Mouse (Mus musculus) myocyte (in vitro differentiated cells): Measurements from ENCODE around the gene Gmcl1. TPM values are rescaled to one million over a fixed set of nuclear protein-coding genes. Genes with fewer than 3 reads are reported as not detected.
A peak's percentile ranks its signal among the peaks of the same experiment; 100 is the strongest.

Experiments
- H3K27me3 ChIP-seq: one replicate; pipeline ENCODE4 v1.6.1; 2011; ENCODE audit not compliant: control insufficient read depth, insufficient read depth, insufficient read length
- H3K36me3 ChIP-seq: one replicate; pipeline ENCODE4 v1.6.1; 2011; ENCODE audit not compliant: control insufficient read depth, insufficient read depth
- H3K4me2 ChIP-seq: one replicate; pipeline ENCODE4 v1.6.1; 2011; ENCODE audit warnings: low read depth, control low read depth
- H3K4me3 ChIP-seq: one replicate; pipeline ENCODE4 v1.5.1; 2011; ENCODE audit warnings: mild to moderate bottlenecking, control low read depth, moderate library complexity
- H3K79me2 ChIP-seq: one replicate; pipeline ENCODE4 v1.6.1; 2011; ENCODE audit not compliant: control insufficient read depth, insufficient read depth
- H3ac ChIP-seq: one replicate; pipeline ENCODE4 v1.6.1; 2011; ENCODE audit not compliant: control insufficient read depth, insufficient read length
- CEBPB ChIP-seq: IDR thresholded peaks from 2 replicates; pipeline ENCODE4 v1.6.1; 2011; ENCODE audit warnings: mild to moderate bottlenecking, moderate library complexity; ENCODE audit not compliant: poor library complexity, insufficient read depth, severe bottlenecking
- E2F4 ChIP-seq: IDR thresholded peaks from one replicate; pipeline ENCODE4 v1.6.1; 2011; ENCODE audit warnings: mild to moderate bottlenecking, control low read depth, moderate library complexity; ENCODE audit not compliant: insufficient read depth
- MAX ChIP-seq: IDR thresholded peaks from one replicate; pipeline ENCODE4 v1.6.1; 2011; ENCODE audit warnings: low read depth, mild to moderate bottlenecking, control low read depth
- MYOD1 ChIP-seq, 3 experiments: IDR thresholded peaks; one replicate each; pipeline ENCODE4 v1.6.1; 2011; ENCODE audit warnings: control low read depth in 2 of 3, low read depth in 2 of 3, mild to moderate bottlenecking in 2 of 3, moderate library complexity in 1 of 3; ENCODE audit not compliant: insufficient read length in 2 of 3, control insufficient read depth in 1 of 3
- MYOG ChIP-seq, 3 experiments: IDR thresholded peaks; one replicate each; pipeline ENCODE4 v1.6.1; 2011; ENCODE audit warnings: control low read depth in 2 of 3, low read depth in 2 of 3, mild to moderate bottlenecking in 2 of 3; ENCODE audit not compliant: insufficient read length in 2 of 3, control insufficient read depth in 1 of 3, insufficient read depth in 1 of 3
- POLR2A ChIP-seq: IDR thresholded peaks from one replicate; pipeline ENCODE4 v1.6.1; 2011; ENCODE audit warnings: low read depth, mild to moderate bottlenecking, control low read depth, moderate library complexity; ENCODE audit not compliant: insufficient read length
- POLR2AphosphoS2 ChIP-seq: IDR thresholded peaks from one replicate; pipeline ENCODE4 v1.6.1; 2011; ENCODE audit warnings: low read depth, control low read depth; ENCODE audit not compliant: insufficient read length
- REST ChIP-seq: IDR thresholded peaks from one replicate; pipeline ENCODE4 v1.6.1; 2011; ENCODE audit warnings: mild to moderate bottlenecking, control low read depth, moderate library complexity; ENCODE audit not compliant: insufficient read depth, insufficient read length
- SRF ChIP-seq: IDR thresholded peaks from one replicate; pipeline ENCODE4 v1.6.1; 2011; ENCODE audit warnings: low read depth; ENCODE audit not compliant: control insufficient read depth, insufficient read length
- TCF12 ChIP-seq: IDR thresholded peaks from one replicate; pipeline ENCODE4 v1.6.1; 2011; ENCODE audit warnings: mild to moderate bottlenecking, control low read depth; ENCODE audit not compliant: poor library complexity, insufficient read depth, severe bottlenecking
- TCF3 ChIP-seq: IDR thresholded peaks from one replicate; pipeline ENCODE4 v1.6.1; 2011; ENCODE audit warnings: low read depth, control low read depth; ENCODE audit not compliant: insufficient read length
- USF1 ChIP-seq: IDR thresholded peaks from one replicate; pipeline ENCODE4 v1.6.1; 2011; ENCODE audit warnings: low read depth, mild to moderate bottlenecking, control low read depth, moderate library complexity
- polyA plus RNA-seq: library from polyadenylated mRNA; unstranded; fragments of >200 nt; fragmentation: generic; extraction: Trizol; gene quantifications from one replicate; pipeline ENCODE4 v1.2.1, GENCODE M21; 2012; ENCODE audit warnings: missing spikeins

The Gmcl1 gene
- polyA plus RNA-seq, 1 experiment, result 5.9 TPM

DNA sequence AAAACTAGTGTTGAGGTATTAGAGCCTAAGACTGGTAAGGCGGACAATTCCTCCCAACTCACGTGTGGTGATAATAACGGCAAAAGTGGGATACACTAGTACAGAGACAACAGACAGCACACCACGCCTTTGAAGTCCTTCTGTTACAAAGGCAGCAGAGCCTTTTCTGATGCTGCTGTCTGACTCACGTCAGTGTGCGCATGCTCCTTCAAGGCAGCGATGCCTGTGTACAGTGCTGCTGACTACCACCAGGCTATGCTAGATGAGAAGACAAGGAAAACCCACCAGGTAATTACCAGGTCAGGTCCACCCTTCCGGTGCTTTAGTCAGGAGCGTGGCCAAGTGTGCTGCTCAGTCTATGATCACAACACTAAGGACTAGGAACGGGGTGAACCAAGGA is 66.1 kb downstream of the Gmcl1 start:
- peak overlapping the region; percentile 96 for H3K4me2 ChIP-seq
- no peaks in the 10 kb centered on the region for H3K27me3 ChIP-seq
- H3ac ChIP-seq, result no peak overlapping the region
- no peaks in the 10 kb centered on the region for H3K79me2 ChIP-seq
- TF ChIP-seq SRF (no peak), CEBPB (no peak), TCF3 (no peak), POLR2AphosphoS2 (no peak), REST (no peak), POLR2A (no peak), MAX (no peak)
- H3K4me3 ChIP-seq, result no peak overlapping the region
- H3K36me3 ChIP-seq, result peaks cover 7% of the 10 kb centered on the region

DNA sequence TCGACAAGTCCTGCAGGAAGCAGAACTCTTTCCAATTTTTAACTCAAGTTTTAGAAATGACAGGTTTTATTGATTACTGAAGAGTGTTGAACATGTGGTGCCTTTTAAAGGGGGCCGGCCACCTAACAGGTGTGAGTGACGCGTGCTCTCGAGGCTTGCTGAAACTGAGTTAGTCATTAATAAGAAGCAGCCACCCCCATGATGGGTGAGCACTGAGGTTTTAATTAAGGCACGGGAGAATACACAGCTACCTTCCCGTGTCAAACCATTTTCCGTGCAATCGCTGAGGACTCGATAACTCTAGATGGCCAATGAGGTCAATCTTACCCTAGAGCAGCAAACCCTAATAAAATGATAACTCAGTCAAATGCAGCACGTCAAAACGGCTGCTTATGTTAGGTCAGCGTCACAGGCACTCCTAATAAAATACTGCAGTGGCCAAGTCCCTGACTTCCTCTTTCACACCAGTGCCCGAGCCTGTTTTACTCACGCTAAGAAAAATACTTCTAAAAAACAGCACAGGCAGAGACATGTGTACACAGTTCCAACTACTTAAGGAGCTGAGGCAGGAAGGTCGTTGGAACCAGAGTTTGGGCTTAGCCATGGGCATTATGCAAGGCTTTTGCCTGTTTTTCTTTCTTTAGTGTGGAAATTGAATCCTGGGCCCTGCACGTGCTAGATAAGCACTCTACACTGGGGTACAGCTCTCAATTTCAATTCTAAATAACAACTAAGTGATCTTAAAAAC is 67.4 kb downstream of the Gmcl1 start:
- peak overlapping the region; percentile 9 for H3K4me2 ChIP-seq
- no peaks in the 10 kb centered on the region for H3K36me3 ChIP-seq
- no peaks in the 10 kb centered on the region for H3K27me3 ChIP-seq
- TF ChIP-seq POLR2A (no peak), MYOG (IDR thresholded peaks at IDR 0.05; ENCODE audit: control insufficient read depth in 1 of 3, insufficient read depth in 1 of 3, insufficient read length in 2 of 3, low read depth in 2 of 3) (no peak), MYOD1 (IDR thresholded peaks at IDR 0.05; ENCODE audit: control insufficient read depth in 1 of 3, insufficient read length in 2 of 3, low read depth in 2 of 3) (no peak), E2F4 (no peak), POLR2AphosphoS2 (no peak), TCF3 (no peak), USF1 (no peak), CEBPB (no peak), SRF (no peak), MAX (no peak), REST (no peak), TCF12 (no peak)
- H3ac ChIP-seq, result no peak overlapping the region
- H3K4me3 ChIP-seq, result no peak overlapping the region
- H3K79me2 ChIP-seq, result no peaks in the 10 kb centered on the region

DNA sequence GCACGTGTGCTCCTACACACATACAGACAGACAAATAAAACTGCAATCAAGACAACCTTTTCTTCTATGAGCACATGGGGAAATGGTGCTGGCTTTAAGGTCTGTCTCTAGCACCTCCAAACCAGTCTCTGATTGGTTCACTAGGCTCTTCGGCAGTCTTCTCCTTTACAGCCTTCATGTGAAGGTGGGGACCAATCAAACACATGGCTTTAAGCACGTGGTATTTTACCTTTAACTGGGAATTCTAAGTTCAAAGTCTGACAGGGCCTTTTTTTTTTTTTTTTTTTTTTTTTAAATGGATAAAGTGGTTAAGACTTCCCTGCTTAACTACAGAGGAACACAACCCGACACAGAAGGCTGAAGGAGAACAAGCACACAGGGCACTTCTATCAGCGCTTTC is 68.1 kb downstream of the Gmcl1 start:
- H3K79me2 ChIP-seq, result no peaks in the 10 kb centered on the region
- H3K4me2 ChIP-seq, result no peak overlapping the region
- TF ChIP-seq USF1 (no peak), POLR2AphosphoS2 (no peak), TCF12 (no peak), CEBPB (no peak), MAX (no peak), E2F4 (no peak), REST (no peak)
- H3K36me3 ChIP-seq, result no peaks in the 10 kb centered on the region
- H3ac ChIP-seq, result no peak overlapping the region
- no peaks in the 10 kb centered on the region for H3K27me3 ChIP-seq
- no peak overlapping the region for H3K4me3 ChIP-seq

DNA sequence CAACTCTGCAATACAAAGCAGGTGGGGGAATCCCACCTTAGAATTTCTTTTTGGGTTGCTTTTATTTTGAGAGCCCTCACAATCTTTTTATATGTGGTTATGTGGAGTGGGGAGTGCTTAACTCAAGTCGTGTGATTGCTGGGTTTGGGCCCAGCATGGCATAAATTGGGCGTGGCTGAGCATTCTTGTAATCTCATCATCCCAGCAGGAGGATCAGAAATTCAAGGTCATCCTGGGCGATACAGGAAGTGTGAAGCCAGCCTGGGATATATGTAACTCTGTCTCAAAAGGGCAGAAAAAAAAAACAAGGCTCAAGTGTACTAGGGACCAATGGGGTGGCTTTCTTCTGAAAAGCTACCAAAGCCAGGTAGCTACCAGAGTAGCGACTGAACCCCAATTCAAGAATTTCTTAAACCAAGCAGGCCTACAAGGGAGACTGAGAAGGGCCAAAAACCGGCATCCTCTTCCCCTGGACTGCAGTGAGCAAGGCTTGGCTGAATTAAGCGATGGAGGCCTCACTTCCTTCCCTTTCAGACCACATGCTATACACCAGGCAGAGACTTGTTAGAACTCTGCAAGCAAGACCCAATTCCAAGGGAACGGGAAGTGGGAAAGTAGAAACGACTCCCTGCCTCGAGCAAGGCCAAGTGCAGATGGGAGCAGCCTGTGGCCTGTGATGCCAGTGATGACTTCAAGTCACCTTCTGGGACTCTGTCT is 72.9 kb downstream of the Gmcl1 start:
- no peaks in the 10 kb centered on the region for H3K36me3 ChIP-seq

More for the DNA sequence above, 72.9 kb downstream of the Gmcl1 start:
- H3K79me2 ChIP-seq, result no peaks in the 10 kb centered on the region
- no peak overlapping the region for H3ac ChIP-seq
- TF ChIP-seq SRF, result no peak
- TF ChIP-seq MYOD1 (IDR thresholded peaks at IDR 0.05; ENCODE audit: control insufficient read depth in 1 of 3, insufficient read length in 2 of 3, low read depth in 2 of 3), result no peak
- TF ChIP-seq REST, result no peak
- TF ChIP-seq E2F4, result no peak
- no peak for TF ChIP-seq USF1
- no peak for TF ChIP-seq CEBPB
- no peak for TF ChIP-seq TCF12
- TF ChIP-seq POLR2A, result no peak
- no peak for TF ChIP-seq POLR2AphosphoS2
- TF ChIP-seq MYOG (IDR thresholded peaks at IDR 0.05; ENCODE audit: control insufficient read depth in 1 of 3, insufficient read depth in 1 of 3, insufficient read length in 2 of 3, low read depth in 2 of 3), result no peak
- TF ChIP-seq MAX, result no peak
- no peak for TF ChIP-seq TCF3
- H3K27me3 ChIP-seq, result no peaks in the 10 kb centered on the region
- H3K4me2 ChIP-seq, result no peak overlapping the region
- H3K4me3 ChIP-seq, result no peak overlapping the region
